Mouse (Mus musculus) lung, embryonic 14.5 days (tissue): ENCODE data around the gene Amn. TPM values are rescaled to one million over a fixed set of nuclear protein-coding genes. Genes with fewer than 3 reads are reported as not detected.

Source experiments
- ATAC-seq: fragments of 200-750 bp; cut with Nextera tagmentation; 2 replicates; pipeline ENCODE4 v1.8.0; 2017; ENCODE audit warnings: mild to moderate bottlenecking, moderate TSS enrichment, moderate library complexity; ENCODE audit not compliant: insufficient read depth
- DNase-seq: peaks from one replicate; pipeline ENCODE4 v3.0.0-alpha.2; 2015
- H3K27ac ChIP-seq: fragments of 300-500 bp; sonication (generic); 2 replicates; pipeline ENCODE4 v1.5.1; 2014; ENCODE audit warnings: low read depth, mild to moderate bottlenecking, moderate library complexity
- H3K27me3 ChIP-seq: fragments of 300-500 bp; sonication (generic); 2 replicates; pipeline ENCODE4 v1.6.1; 2014; ENCODE audit warnings: low read length, control low read depth; ENCODE audit not compliant: insufficient read depth
- H3K36me3 ChIP-seq: fragments of 300-500 bp; sonication (generic); 2 replicates; pipeline ENCODE4 v1.6.1; 2014; ENCODE audit warnings: control low read depth; ENCODE audit not compliant: insufficient read depth
- H3K4me1 ChIP-seq: fragments of 300-500 bp; sonication (generic); 2 replicates; pipeline ENCODE4 v1.6.1; 2014; ENCODE audit warnings: antibody characterized with exemption, control low read depth; ENCODE audit not compliant: insufficient read depth
- H3K4me2 ChIP-seq: fragments of 300-500 bp; sonication (generic); 2 replicates; pipeline ENCODE4 v1.6.1; 2014; ENCODE audit warnings: mild to moderate bottlenecking
- H3K4me3 ChIP-seq: fragments of 300-500 bp; sonication (generic); 2 replicates; pipeline ENCODE4 v1.5.1; 2014; ENCODE audit warnings: low read depth, low read length
- H3K9ac ChIP-seq: fragments of 300-500 bp; sonication (generic); 2 replicates; pipeline ENCODE4 v1.6.1; 2014
- H3K9me3 ChIP-seq: fragments of 300-500 bp; sonication (generic); 2 replicates; pipeline ENCODE4 v1.6.1; 2016; ENCODE audit warnings: low read depth, low read length, control low read depth
- CTCF ChIP-seq: IDR thresholded peaks from 2 replicates; pipeline ENCODE4 v1.5.1; 2016; ENCODE audit warnings: antibody characterized with exemption, low read depth
- WGBS: fragments of 180-500 bp; shearing (Covaris S2); extraction: QIAGEN DNeasy Blood & Tissue Kit; methylation state at CpG from one replicate; pipeline ENCODE4 v1.1.7; 2014; 5-methylcytosine and 5-hydroxymethylcytosine counted together
- polyA plus RNA-seq: library from polyadenylated mRNA; unstranded; fragments of >200 nt; fragmentation: Nextera tagmentation; extraction: Ambion mirVana; gene quantifications from 2 replicates; pipeline ENCODE4 v1.2.1, GENCODE M21; 2014

Gene Amn
- polyA plus RNA-seq, 1 experiment from 2014 or later, result 0.36 TPM

DNA sequence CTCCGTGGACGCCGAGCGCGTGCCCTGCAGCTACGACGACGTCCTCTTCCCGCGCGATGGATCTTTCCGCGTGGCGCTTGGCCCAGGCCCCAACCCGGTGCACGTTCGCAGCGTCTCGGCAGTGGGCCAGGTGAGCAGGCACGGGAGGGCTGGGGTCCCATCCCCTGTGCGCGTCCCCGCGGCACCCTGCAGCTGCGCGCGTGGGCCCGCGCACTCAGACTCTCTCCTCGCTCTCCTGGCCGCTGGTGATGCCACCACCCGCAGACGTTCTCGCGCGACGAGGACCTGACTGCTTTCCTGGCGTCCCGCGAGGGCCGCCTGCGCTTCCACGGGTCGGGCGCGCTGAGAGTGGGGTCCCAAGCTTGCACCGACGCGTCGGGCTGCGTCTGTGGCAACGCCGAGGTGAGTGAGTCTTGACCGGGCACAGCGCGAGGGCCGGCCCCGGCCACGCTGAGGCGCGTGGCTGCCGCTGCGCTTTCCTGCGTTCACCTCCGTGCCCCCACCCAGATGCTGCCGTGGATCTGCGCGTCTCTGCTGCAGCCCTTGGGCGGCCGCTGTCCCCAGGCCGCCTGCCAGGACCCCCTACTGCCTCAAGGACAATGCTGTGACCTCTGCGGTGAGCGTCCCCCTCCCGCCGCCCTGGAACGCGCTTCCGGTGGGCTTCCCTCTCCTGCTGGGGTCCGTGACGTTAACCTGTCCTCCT is 3.7 kb downstream of the Amn start:
- Histone ChIP-seq H3K27me3 (peaks cover 79% of the 10 kb centered on the region), H3K27ac (no peak overlapping the region), H3K36me3 (no peaks in the 10 kb centered on the region), H3K4me1 (peaks cover 10% of the 10 kb centered on the region), H3K9ac (no peak overlapping the region), H3K9me3 (peaks cover 4% of the 10 kb centered on the region; the same call in 1 of the 2 replicates), H3K4me3 (peak overlapping the region; percentile 42), H3K4me2 (peak overlapping the region; percentile 70)
- ATAC-seq, result no peak
- WGBS, result 1% methylated on average over 77 of the region's 80 CpGs
- DNase-seq, result peak; percentile 19
- no peak for TF ChIP-seq CTCF

DNA sequence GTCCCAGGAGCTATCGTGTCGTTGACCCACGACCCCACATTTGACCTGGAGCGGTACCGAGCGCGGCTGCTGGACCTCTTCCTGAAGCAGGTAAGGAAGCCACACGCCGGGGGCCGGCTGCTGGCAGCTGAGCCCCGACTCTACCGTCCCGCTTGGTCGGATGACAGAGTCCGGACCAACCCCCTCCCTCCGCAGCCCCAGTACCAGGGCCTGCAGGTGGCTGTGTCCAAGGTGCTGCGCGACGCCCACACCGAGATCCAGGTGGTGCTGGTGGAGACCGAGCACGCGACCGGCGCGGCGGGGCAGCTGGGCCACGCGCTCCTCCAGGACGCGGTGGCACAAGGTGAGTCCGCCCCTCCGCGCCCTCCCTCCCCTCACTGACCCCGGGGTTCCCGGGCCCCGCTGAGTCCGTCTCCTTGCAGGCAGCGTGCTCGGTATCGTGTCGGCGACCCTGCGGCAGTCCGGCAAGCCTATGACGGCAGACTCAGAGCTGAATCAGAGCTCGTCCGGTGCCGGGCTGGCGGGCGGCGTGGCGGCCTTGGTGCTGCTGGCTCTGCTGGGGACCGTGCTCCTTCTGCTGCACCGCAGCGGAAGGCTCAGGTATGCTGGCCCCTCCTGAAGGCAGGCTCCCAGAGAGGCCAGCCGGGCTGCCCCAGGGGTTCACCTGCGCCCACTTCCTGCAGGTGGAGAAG is 4.4 kb downstream of the Amn start:
- H3K4me2 ChIP-seq, result peak overlapping the region; percentile 70
- H3K27ac ChIP-seq, result no peak overlapping the region
- peak; percentile 42 for DNase-seq
- peaks cover 72% of the 10 kb centered on the region for H3K27me3 ChIP-seq
- H3K4me1 ChIP-seq, result peaks cover 10% of the 10 kb centered on the region
- H3K36me3 ChIP-seq, result no peaks in the 10 kb centered on the region
- peaks cover 4% of the 10 kb centered on the region; the same call in 1 of the 2 replicates for H3K9me3 ChIP-seq
- WGBS, result under 1% methylated on average over 58 of the region's 58 CpGs
- TF ChIP-seq CTCF, result no peak
- H3K9ac ChIP-seq, result no peak overlapping the region; the same call in 1 of the 2 replicates
- peak overlapping the region; percentile 42 for H3K4me3 ChIP-seq
- 0 out of 2 replicates have a peak, but pooled peaks have one; percentile 23 for ATAC-seq

DNA sequence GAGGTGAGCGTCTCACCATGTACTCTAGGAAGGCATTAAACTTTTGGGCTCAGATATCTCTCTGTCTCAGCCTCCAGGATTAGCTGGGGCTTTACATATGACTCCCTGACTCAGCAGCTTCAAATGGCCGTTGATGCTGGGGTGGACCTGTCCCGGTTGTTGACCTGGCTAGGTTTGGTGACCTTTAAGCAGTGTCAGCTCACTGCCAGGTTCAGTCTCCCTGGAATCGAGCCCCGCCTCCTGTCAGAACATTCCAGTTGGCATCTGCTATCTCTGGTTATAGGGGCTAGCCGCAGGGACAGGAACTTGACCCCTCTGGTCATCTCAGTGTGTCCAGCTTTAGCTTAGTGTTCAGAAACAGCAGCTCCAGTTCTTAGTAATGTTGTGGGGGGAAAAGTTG is 5.5 kb downstream of the Amn start:
- ATAC-seq (no peak), DNase-seq (no peak)
- no peaks in the 10 kb centered on the region for H3K36me3 ChIP-seq

GRCm38 (mm10) chr12:111283573-111283972 is 12.7 kb downstream of the Amn start:
- Histone ChIP-seq H3K4me1 (peaks cover 10% of the 10 kb centered on the region; the same call in 1 of the 2 replicates), H3K9me3 (peaks cover 3% of the 10 kb centered on the region; the same call in 1 of the 2 replicates), H3K4me2 (no peak overlapping the region), H3K4me3 (no peak overlapping the region), H3K9ac (no peak overlapping the region), H3K27me3 (no peaks in the 10 kb centered on the region), H3K27ac (no peak overlapping the region), H3K36me3 (no peaks in the 10 kb centered on the region)
- DNase-seq (no peak), ATAC-seq (no peak)
- TF ChIP-seq CTCF, result no peak
- WGBS, result 69% methylated on average over 4 of the region's 4 CpGs

More for the DNA sequence above, 5.5 kb downstream of the Amn start:
- Histone ChIP-seq H3K4me2 (no peak overlapping the region), H3K27ac (no peak overlapping the region), H3K9me3 (peaks cover 4% of the 10 kb centered on the region; the same call in 1 of the 2 replicates), H3K9ac (no peak overlapping the region), H3K4me1 (peaks cover 10% of the 10 kb centered on the region), H3K27me3 (peaks cover 61% of the 10 kb centered on the region), H3K4me3 (no peak overlapping the region)
- 37% methylated on average over 6 of the region's 6 CpGs for WGBS
- no peak for TF ChIP-seq CTCF

DNA sequence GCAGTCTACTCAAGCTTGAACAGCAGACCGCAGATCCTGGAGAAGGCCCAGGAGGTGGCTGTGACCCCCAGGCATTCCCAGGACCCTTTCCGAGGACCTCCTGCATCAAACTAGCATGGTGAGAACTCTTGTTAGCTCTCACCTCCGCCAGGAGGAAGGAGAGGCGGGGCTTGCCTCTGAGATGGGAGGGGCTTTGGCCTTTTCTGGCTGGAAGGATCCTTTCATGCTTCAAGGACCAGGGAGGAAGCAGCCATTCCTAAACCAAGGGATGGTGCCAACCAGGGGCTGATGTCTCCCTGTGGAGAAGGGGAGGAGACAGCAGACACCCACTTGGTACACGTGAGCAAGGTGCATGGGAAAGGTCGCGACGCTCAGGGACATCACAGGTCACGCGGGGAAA is 13.6 kb downstream of the Amn start:
- H3K27me3 ChIP-seq, result no peaks in the 10 kb centered on the region
- ATAC-seq, result 0 out of 2 replicates have a peak, but pooled peaks have one; percentile 13
- peak overlapping the region; percentile 14; the same call in 1 of the 2 replicates for H3K4me3 ChIP-seq
- no peak for TF ChIP-seq CTCF
- WGBS, result 15% methylated on average over 10 of the region's 10 CpGs
- no peak overlapping the region for H3K9ac ChIP-seq
- H3K27ac ChIP-seq, result no peak overlapping the region
- DNase-seq, result peak; percentile 55
- H3K4me1 ChIP-seq, result peaks cover 10% of the 10 kb centered on the region; the same call in 1 of the 2 replicates
- H3K9me3 ChIP-seq, result no peaks in the 10 kb centered on the region
- H3K36me3 ChIP-seq, result no peaks in the 10 kb centered on the region
- H3K4me2 ChIP-seq, result peak overlapping the region; percentile 48

- Histone ChIP-seq H3K27ac (no peak overlapping the region), H3K9me3 (no peaks in the 10 kb centered on the region), H3K4me3 (no peak overlapping the region), H3K4me2 (no peak overlapping the region), H3K4me1 (no peaks in the 10 kb centered on the region), H3K27me3 (no peaks in the 10 kb centered on the region), H3K9ac (no peak overlapping the region), H3K36me3 (peaks cover 72% of the 10 kb centered on the region)
- no peak for TF ChIP-seq CTCF
- 92% methylated on average over 12 of the region's 12 CpGs for WGBS
- DNase-seq, result no peak
- ATAC-seq, result no peak
Observed at GRCm38 (mm10) chr12:111293025-111293424, 22.1 kb downstream of the Amn start.
